Mouse (Mus musculus): ENCODE measurements at regions not wholly inside any gene's neighbourhood (a gene's known extent, or its start where the extent isn't known, plus 50 kb on each side); places are given as distances from the start of the nearest gene placed in this dataset.
A peak's percentile ranks its signal among the peaks of the same experiment; 100 is the strongest.

- Histone ChIP-seq H3K4me3 (replicated peaks in 1 of 3; ENCODE audit: low read depth in 2 of 3, low read length in 2 of 3, poor library complexity in 1 of 3) (no peak overlapping the region), H3K9me3 (replicated peaks; ENCODE audit: low read length) (no peaks in the 10 kb centered on the region), H3K36me3 (replicated peaks in 1 of 2; ENCODE audit: control insufficient read depth in 1 of 2, insufficient read depth in 1 of 2, low read length in 1 of 2) (no peaks in the 10 kb centered on the region), H3K4me1 (ENCODE audit: control insufficient read depth in 1 of 2, insufficient read depth in 2 of 2) (peaks cover 11 to 37% of the 10 kb centered on the region in 2 experiments), H3K27me3 (replicated peaks) (no peaks in the 10 kb centered on the region), H3K79me2 (replicated peaks; ENCODE audit: control insufficient read depth, extremely low read depth, insufficient read depth, poor library complexity, severe bottlenecking) (no peaks in the 10 kb centered on the region), H3K9ac (ENCODE audit: insufficient read depth, low read depth) (peak overlapping the region; percentile 60; the same call in 1 of the 2 replicates), H3K27ac (ENCODE audit: insufficient read depth, low read depth) (peak overlapping the region; percentile 88), H3K4me2 (ENCODE audit: insufficient read depth, low read depth, poor library complexity, severe bottlenecking) (peak overlapping the region; percentile 71)
- in situ Hi-C loops (cut with MboI; ENCODE audit: low pct_ligation_motif_present, low pct_unique_long_range_greater_than_20kb, low sequenced_read_pairs), result no loop called here
- dilution Hi-C loops (cut with MboI; ENCODE audit: extremely low pct_ligation_motif_present, extremely low pct_unique_long_range_greater_than_20kb, low sequenced_read_pairs), result no loop called here
- TF ChIP-seq CHD1 (IDR thresholded peaks at IDR 0.05; ENCODE audit: low read depth, low read length) (no peak), SIN3A (IDR thresholded peaks at IDR 0.05; ENCODE audit: low read length) (peak; percentile 61; the same call in 1 of the 2 replicates), CTCF (conservative IDR thresholded peaks at IDR 0.05 in 1 of 2, IDR thresholded peaks at IDR 0.05 in 1 of 2; ENCODE audit: low read depth in 2 of 2, low read length in 2 of 2) (no peak), IRF4 (IDR thresholded peaks at IDR 0.05; ENCODE audit: low read depth, low read length) (peak; percentile 73), JUN (IDR thresholded peaks at IDR 0.05; ENCODE audit: insufficient read depth, low read depth, low read length) (peak; percentile 50), ZMIZ1 (IDR thresholded peaks at IDR 0.05; ENCODE audit: low read depth, low read length) (no peak), TBP (conservative IDR thresholded peaks at IDR 0.05; ENCODE audit: low read depth, low read length) (0 out of 2 replicates have a peak, but pooled peaks have one; percentile 26), HCFC1 (IDR thresholded peaks at IDR 0.05; ENCODE audit: low read depth, low read length) (peak; percentile 17; the same call in 1 of the 2 replicates), ZNF384 (IDR thresholded peaks at IDR 0.05; ENCODE audit: low read depth, low read length) (peak; percentile 71; the same call in 1 of the 2 replicates), ETS1 (conservative IDR thresholded peaks at IDR 0.05; ENCODE audit: low read depth, low read length) (peak; percentile 89), MYC (IDR thresholded peaks at IDR 0.05; ENCODE audit: low read depth, low read length) (0 out of 2 replicates have a peak, but pooled peaks have one; percentile 16), NRF1 (IDR thresholded peaks at IDR 0.05; ENCODE audit: low read depth, low read length) (no peak), CHD2 (IDR thresholded peaks at IDR 0.05; ENCODE audit: low read length) (peak; percentile 39; the same call in 1 of the 2 replicates), JUND (conservative IDR thresholded peaks at IDR 0.05; ENCODE audit: low read depth, low read length) (peak; percentile 59), BHLHE40 (IDR thresholded peaks at IDR 0.05; ENCODE audit: low read depth, low read length) (peak; percentile 46; the same call in 1 of the 2 replicates), RAD21 (IDR thresholded peaks at IDR 0.05; ENCODE audit: low read depth, low read length) (no peak), MEF2A (IDR thresholded peaks at IDR 0.05; ENCODE audit: borderline replicate concordance, low read depth, low read length) (peak; percentile 88; the same call in 1 of the 2 replicates), EP300 (IDR thresholded peaks at IDR 0.05; ENCODE audit: low read length) (peak; percentile 94), MAFK (IDR thresholded peaks at IDR 0.05; ENCODE audit: insufficient replicate concordance, low read length) (0 out of 2 replicates have a peak, but pooled peaks have one; percentile 25), TCF12 (IDR thresholded peaks at IDR 0.05; ENCODE audit: low read depth, low read length) (peak; percentile 81)
- DNase-seq (ENCODE audit: extremely low read depth), result peak; percentile 62
These were observed 174.7 kb downstream of the 1700129C05Rik start for GRCm38 (mm10) chr14:58967975-58968374.

DNA sequence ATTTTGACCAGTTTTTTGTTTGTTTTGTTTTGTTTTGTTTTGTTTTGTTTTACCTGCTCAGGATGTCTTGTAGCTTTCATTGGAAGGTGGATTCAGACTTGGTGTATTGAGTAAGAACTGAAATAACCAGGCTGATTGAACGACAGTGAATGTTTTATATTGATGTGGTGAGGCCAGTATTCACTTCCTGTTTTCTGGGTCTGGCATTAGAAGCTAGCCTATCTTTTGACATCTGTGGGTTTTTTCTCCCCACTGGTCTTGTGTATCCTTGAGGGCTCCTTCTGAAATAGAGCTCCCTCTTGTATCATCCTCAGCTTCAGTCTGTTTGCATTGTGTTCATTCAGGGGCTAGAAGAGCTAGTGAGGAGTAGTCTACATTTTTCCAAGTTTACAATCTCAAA, 175.5 kb downstream of the 1700129C05Rik start:
- dilution Hi-C loops (cut with MboI; ENCODE audit: extremely low pct_ligation_motif_present, extremely low pct_unique_long_range_greater_than_20kb, low sequenced_read_pairs), result no loop called here
- Histone ChIP-seq H3K4me2 (ENCODE audit: insufficient read depth, low read depth, poor library complexity, severe bottlenecking) (peak overlapping the region; percentile 50), H3K4me1 (ENCODE audit: control insufficient read depth in 1 of 2, insufficient read depth in 2 of 2) (peaks cover 11 to 37% of the 10 kb centered on the region in 2 experiments), H3K36me3 (replicated peaks in 1 of 2; ENCODE audit: control insufficient read depth in 1 of 2, insufficient read depth in 1 of 2, low read length in 1 of 2) (no peaks in the 10 kb centered on the region), H3K79me2 (replicated peaks; ENCODE audit: control insufficient read depth, extremely low read depth, insufficient read depth, poor library complexity, severe bottlenecking) (no peaks in the 10 kb centered on the region), H3K9me3 (replicated peaks; ENCODE audit: low read length) (no peaks in the 10 kb centered on the region), H3K27me3 (replicated peaks) (no peaks in the 10 kb centered on the region), H3K9ac (ENCODE audit: insufficient read depth, low read depth) (peak overlapping the region; percentile 28; the same call in 1 of the 2 replicates), H3K27ac (ENCODE audit: insufficient read depth, low read depth) (peak overlapping the region; percentile 88; the same call in 1 of the 2 replicates), H3K4me3 (replicated peaks in 1 of 3; ENCODE audit: low read depth in 2 of 3, low read length in 2 of 3, poor library complexity in 1 of 3) (no peak overlapping the region)
- in situ Hi-C loops (cut with MboI; ENCODE audit: low pct_ligation_motif_present, low pct_unique_long_range_greater_than_20kb, low sequenced_read_pairs), result no loop called here
- TF ChIP-seq ETS1 (conservative IDR thresholded peaks at IDR 0.05; ENCODE audit: low read depth, low read length) (peak; percentile 64; the same call in 1 of the 2 replicates), BHLHE40 (IDR thresholded peaks at IDR 0.05; ENCODE audit: low read depth, low read length) (peak; percentile 35; the same call in 1 of the 2 replicates), SMC3 (IDR thresholded peaks at IDR 0.05; ENCODE audit: low read depth, low read length) (0 out of 2 replicates have a peak, but pooled peaks have one; percentile 1), IRF4 (IDR thresholded peaks at IDR 0.05; ENCODE audit: low read depth, low read length) (peak; percentile 68), ZNF384 (IDR thresholded peaks at IDR 0.05; ENCODE audit: low read depth, low read length) (peak; percentile 37; the same call in 1 of the 2 replicates), EP300 (IDR thresholded peaks at IDR 0.05; ENCODE audit: low read length) (peak; percentile 87), MEF2A (IDR thresholded peaks at IDR 0.05; ENCODE audit: borderline replicate concordance, low read depth, low read length) (peak; percentile 63; the same call in 1 of the 2 replicates), ELF1 (IDR thresholded peaks at IDR 0.05; ENCODE audit: low read depth, low read length) (peak; percentile 43), MXI1 (IDR thresholded peaks at IDR 0.05; ENCODE audit: low read depth, low read length) (no peak), SIN3A (IDR thresholded peaks at IDR 0.05; ENCODE audit: low read length) (no peak)
- peak; percentile 64 for DNase-seq (ENCODE audit: extremely low read depth)

Measured in CH12.LX (cell line).